Mouse (Mus musculus) lung, embryonic 15.5 days (tissue): ENCODE data around the gene Pnpla1. TPM values are rescaled to one million over a fixed set of nuclear protein-coding genes. Genes with fewer than 3 reads are reported as not detected.

Source experiments
- ATAC-seq: fragments of 200-750 bp; cut with Nextera tagmentation; 2 replicates; pipeline ENCODE4 v1.8.0; 2017; ENCODE audit warnings: moderate number of reproducible peaks, borderline replicate concordance; ENCODE audit not compliant: low FRiP score, low TSS enrichment; ENCODE audit errors: extremely low read depth
- H3K27ac ChIP-seq: fragments of 300-500 bp; sonication (generic); 2 replicates; pipeline ENCODE4 v1.5.1; 2015; ENCODE audit warnings: moderate library complexity, mild to moderate bottlenecking, inconsistent platforms
- H3K27me3 ChIP-seq: fragments of 300-500 bp; sonication (generic); 2 replicates; pipeline ENCODE4 v1.6.1; 2015; ENCODE audit warnings: inconsistent platforms
- H3K36me3 ChIP-seq: fragments of 300-500 bp; sonication (generic); 2 replicates; pipeline ENCODE4 v1.6.1; 2015; ENCODE audit warnings: inconsistent platforms
- H3K4me1 ChIP-seq: fragments of 300-500 bp; sonication (generic); 2 replicates; pipeline ENCODE4 v1.6.1; 2015; ENCODE audit warnings: inconsistent platforms
- H3K4me2 ChIP-seq: fragments of 300-500 bp; sonication (generic); 2 replicates; pipeline ENCODE4 v1.6.1; 2015; ENCODE audit warnings: inconsistent platforms, mild to moderate bottlenecking, moderate library complexity
- H3K4me3 ChIP-seq: fragments of 300-500 bp; sonication (generic); 2 replicates; pipeline ENCODE4 v1.5.1; 2015; ENCODE audit warnings: mild to moderate bottlenecking, inconsistent platforms
- H3K9ac ChIP-seq: fragments of 300-500 bp; sonication (generic); 2 replicates; pipeline ENCODE4 v1.6.1; 2015; ENCODE audit warnings: inconsistent platforms
- H3K9me3 ChIP-seq: fragments of 300-500 bp; sonication (generic); 2 replicates; pipeline ENCODE4 v1.6.1; 2016; ENCODE audit warnings: inconsistent platforms
- WGBS: fragments of 180-500 bp; shearing (Covaris S2); methylation state at CpG from one replicate; pipeline ENCODE4 v1.1.7; 2015; 5-methylcytosine and 5-hydroxymethylcytosine counted together
- polyA plus RNA-seq: library from polyadenylated mRNA; unstranded; fragments of >200 nt; fragmentation: Nextera tagmentation; extraction: Ambion mirVana; gene quantifications from 2 replicates; pipeline ENCODE4 v1.2.1, GENCODE M21; 2015

Gene Pnpla1
- polyA plus RNA-seq, 1 experiment from 2014 or later: not detected

DNA sequence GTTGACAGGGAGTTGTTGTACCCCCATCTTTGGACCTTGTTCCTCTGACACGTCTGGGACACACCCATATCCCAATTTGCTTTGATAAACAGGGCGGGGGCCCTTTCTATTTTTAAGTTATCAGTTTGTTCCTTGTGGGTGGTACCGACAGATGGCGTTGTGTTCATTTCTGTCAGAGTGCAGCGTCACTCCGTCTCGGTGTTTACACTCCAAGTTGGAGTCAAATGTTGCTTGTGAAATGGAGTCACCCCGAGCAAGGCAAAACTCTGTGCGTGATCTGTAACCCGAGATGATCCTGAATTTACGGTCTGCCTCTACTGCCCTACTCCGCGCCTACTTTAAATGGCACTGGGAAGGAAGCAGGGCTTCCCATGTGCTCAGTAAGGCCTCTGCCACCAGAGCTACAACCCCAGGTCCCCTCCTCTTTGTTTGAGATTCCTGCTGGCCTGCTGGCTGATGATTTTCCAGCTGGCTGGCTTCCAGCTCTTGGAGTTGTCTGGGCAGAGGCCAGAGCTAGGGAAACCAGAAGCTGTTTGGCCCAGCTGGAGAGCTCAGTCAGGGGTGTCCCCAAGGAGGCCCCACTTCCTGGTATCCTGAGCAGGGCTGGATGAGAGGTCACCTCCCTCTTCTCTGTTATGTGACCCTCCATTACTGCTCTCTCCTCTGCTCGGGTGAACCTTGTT, 72.3 kb downstream of the Pnpla1 start:
- H3K9me3 ChIP-seq: no peaks in the 10 kb centered on the region
- peaks cover 18% of the 10 kb centered on the region for H3K4me1 ChIP-seq
- WGBS: 3% methylated on average over 14 of the region's 14 CpGs
- H3K4me3 ChIP-seq: no peak overlapping the region; the same call in 1 of the 2 replicates
- H3K9ac ChIP-seq: no peak overlapping the region
- H3K27ac ChIP-seq: peak overlapping the region; percentile 90
- H3K36me3 ChIP-seq: no peaks in the 10 kb centered on the region
- no peaks in the 10 kb centered on the region for H3K27me3 ChIP-seq
- peak overlapping the region; percentile 47 for H3K4me2 ChIP-seq
- peak; percentile 88 for ATAC-seq

GRCm38 (mm10) chr17:28931436-28932211, 73.4 kb downstream of the Pnpla1 start:
- Histone ChIP-seq H3K27me3 (no peaks in the 10 kb centered on the region), H3K9me3 (no peaks in the 10 kb centered on the region), H3K4me3 (no peak overlapping the region), H3K36me3 (no peaks in the 10 kb centered on the region), H3K4me2 (no peak overlapping the region), H3K27ac (peak overlapping the region; percentile 90), H3K9ac (no peak overlapping the region), H3K4me1 (peaks cover 18% of the 10 kb centered on the region)
- 82% methylated on average over 18 of the region's 18 CpGs for WGBS
- ATAC-seq: no peak

- Histone ChIP-seq H3K9me3 (no peaks in the 10 kb centered on the region), H3K4me3 (no peak overlapping the region), H3K9ac (no peak overlapping the region), H3K36me3 (no peaks in the 10 kb centered on the region), H3K27ac (no peak overlapping the region), H3K4me1 (peaks cover 18% of the 10 kb centered on the region), H3K27me3 (no peaks in the 10 kb centered on the region), H3K4me2 (no peak overlapping the region)
- no peak for ATAC-seq
- WGBS: 76% methylated on average over 4 of the region's 4 CpGs
Observed at GRCm38 (mm10) chr17:28932274-28932673, 74.1 kb downstream of the Pnpla1 start.

DNA sequence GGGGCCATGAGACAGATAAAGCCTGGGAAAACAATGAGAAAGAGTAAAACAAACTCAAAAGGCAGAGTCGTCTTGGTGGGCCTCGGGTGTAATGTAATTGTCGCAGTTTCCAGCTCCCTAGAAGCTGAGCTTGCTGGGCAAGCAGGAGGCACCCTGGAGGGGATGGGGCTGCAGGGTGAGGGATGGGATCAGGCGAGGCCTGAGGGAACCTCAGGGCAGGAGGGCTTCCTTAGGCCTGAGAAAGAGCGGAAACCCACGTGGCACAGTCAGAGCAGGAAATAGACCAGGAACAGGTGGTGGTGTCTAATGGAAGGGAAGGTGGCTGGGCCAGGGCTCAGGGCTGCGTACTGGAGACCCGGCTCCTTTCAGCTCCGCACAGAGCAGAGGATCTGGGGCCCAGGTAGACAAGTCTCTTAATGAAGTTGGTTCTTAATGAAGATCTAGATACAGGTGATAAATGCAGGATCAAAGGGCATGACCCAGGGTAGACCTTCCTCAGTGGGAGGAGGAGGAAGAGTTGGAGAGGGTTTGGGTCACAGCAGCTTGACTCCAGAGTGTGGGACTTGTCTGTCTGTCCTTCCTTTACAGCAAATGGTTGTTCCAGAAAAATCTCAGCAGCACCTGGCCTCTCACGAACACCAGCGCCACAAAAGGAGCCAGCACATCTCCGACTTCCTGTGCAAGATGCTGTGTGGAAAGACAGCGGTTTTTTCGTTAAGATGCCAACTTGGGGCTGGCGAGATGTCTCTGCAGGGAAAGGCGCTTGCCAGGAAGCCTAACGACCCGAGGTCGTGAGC, 76.1 kb downstream of the Pnpla1 start:
- 65% methylated on average over 19 of the region's 19 CpGs for WGBS
- Histone ChIP-seq H3K27me3 (no peaks in the 10 kb centered on the region), H3K4me1 (peaks cover 18% of the 10 kb centered on the region), H3K4me2 (no peak overlapping the region), H3K9ac (no peak overlapping the region), H3K36me3 (no peaks in the 10 kb centered on the region), H3K27ac (no peak overlapping the region), H3K4me3 (no peak overlapping the region), H3K9me3 (no peaks in the 10 kb centered on the region)
- ATAC-seq: no peak

- 84% methylated on average over 7 of the region's 7 CpGs for WGBS
- Histone ChIP-seq H3K36me3 (no peaks in the 10 kb centered on the region), H3K4me1 (peaks cover 4% of the 10 kb centered on the region; the same call in 1 of the 2 replicates), H3K4me3 (no peak overlapping the region), H3K27ac (no peak overlapping the region), H3K27me3 (no peaks in the 10 kb centered on the region), H3K4me2 (no peak overlapping the region), H3K9ac (no peak overlapping the region), H3K9me3 (no peaks in the 10 kb centered on the region)
- no peak for ATAC-seq
Observed at GRCm38 (mm10) chr17:28936133-28936532, 77.9 kb downstream of the Pnpla1 start.

GRCm38 (mm10) chr17:28936622-28937345, 78.6 kb downstream of the Pnpla1 start:
- H3K4me1 ChIP-seq: no peaks in the 10 kb centered on the region
- no peak overlapping the region for H3K27ac ChIP-seq
- ATAC-seq: no peak
- no peak overlapping the region for H3K4me2 ChIP-seq
- H3K9ac ChIP-seq: no peak overlapping the region
- H3K27me3 ChIP-seq: no peaks in the 10 kb centered on the region
- H3K36me3 ChIP-seq: no peaks in the 10 kb centered on the region
- H3K4me3 ChIP-seq: no peak overlapping the region
- no peaks in the 10 kb centered on the region for H3K9me3 ChIP-seq
- WGBS: 76% methylated on average over 10 of the region's 10 CpGs

Other genes with a start within 250 kb of the Pnpla1 start
- gene Srpk1, start 235.7 kb upstream of the Pnpla1 start, polyA plus RNA-seq: 75.1 and 79.3 TPM in 2 replicates
- 0.47 and 0.58 TPM in 2 replicates for gene Slc26a8, start 168.2 kb upstream of the Pnpla1 start, polyA plus RNA-seq
- 53.3 and 55.6 TPM in 2 replicates for gene Mapk14, start 167.1 kb upstream of the Pnpla1 start, polyA plus RNA-seq
- gene AC170998.1, start 132.3 kb upstream of the Pnpla1 start, polyA plus RNA-seq: 2.5 and 3.0 TPM in 2 replicates
- gene Mapk13, start 89.1 kb upstream of the Pnpla1 start, polyA plus RNA-seq: 75.2 and 76.2 TPM in 2 replicates
- gene Brpf3, start 57.3 kb upstream of the Pnpla1 start, polyA plus RNA-seq: 10.3 and 12.9 TPM in 2 replicates
- 0.05 and 0.12 TPM in 2 replicates for gene 4930539E08Rik, start 56.9 kb downstream of the Pnpla1 start, polyA plus RNA-seq
- 0.15 TPM in 1 of 2 replicates, not detected in the other for gene Pxt1, start 85.4 kb downstream of the Pnpla1 start, polyA plus RNA-seq
- 83.4 and 85.2 TPM in 2 replicates for gene Kctd20, start 93.5 kb downstream of the Pnpla1 start, polyA plus RNA-seq
- 96.6 and 105 TPM in 2 replicates for gene Stk38, start 149.6 kb downstream of the Pnpla1 start, polyA plus RNA-seq
- 633 and 642 TPM in 2 replicates for gene Srsf3, start 174.2 kb downstream of the Pnpla1 start, polyA plus RNA-seq
- gene Cdkn1a, start 232.6 kb downstream of the Pnpla1 start, polyA plus RNA-seq: 28.3 and 30.1 TPM in 2 replicates